Mouse (Mus musculus) heart, adult 18-20 months (tissue): ENCODE data around the gene Gm5294. TPM values are rescaled to one million over a fixed set of nuclear protein-coding genes. Genes with fewer than 3 reads are reported as not detected.

ENCODE experiments used
- DNase-seq, 2 experiments: peaks; one replicate each; pipeline ENCODE4 v3.0.0; 2021 to 2022; ENCODE audit warnings: mixed read lengths in 1 of 2
- total RNA-seq, 2 experiments: library from RNA; stranded (reverse); gene quantifications; 2 replicates each; pipeline ENCODE4 v1.2.3; 2021

The Gm5294 gene
- total RNA-seq, 2 experiments from 2014 or later = not detected

DNA sequence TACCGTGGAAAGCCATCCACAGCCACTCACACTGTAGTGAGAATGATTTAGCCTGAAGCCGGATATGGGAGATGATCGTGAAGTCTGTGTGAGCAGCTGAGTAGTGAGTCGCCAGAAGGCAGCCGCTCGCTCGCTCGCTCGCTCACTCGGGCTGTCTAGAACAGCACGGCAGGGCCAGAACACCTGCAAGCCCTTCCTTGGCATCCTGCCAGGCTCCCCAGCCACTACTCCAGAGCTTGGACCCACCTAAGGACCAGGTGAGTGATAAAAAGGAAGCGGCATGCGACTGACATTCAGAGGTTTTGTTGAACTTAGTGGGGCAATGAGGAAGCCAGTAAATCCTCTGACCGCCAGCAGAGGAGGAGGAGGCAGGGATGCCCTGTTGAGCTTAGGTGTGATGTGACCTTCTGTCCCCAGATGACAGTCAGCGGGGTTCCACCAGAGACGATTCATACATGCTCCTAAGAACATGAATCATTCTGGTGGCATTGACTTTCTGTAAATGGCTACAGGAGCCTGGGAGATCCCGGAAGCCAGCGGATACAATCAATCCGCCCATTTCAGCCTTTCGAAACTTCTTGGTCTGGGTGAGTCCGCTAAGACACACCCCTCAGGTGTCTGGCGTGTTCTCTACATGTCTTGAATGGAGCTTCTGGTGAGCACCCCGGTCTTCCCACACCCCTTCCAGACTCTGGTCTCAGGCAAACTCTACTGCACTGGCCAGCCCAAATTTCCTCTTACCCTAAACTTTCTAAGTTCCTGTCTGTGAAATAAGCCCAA, 30.0 kb downstream of the Gm5294 start:
- DNase-seq = no peak

DNA sequence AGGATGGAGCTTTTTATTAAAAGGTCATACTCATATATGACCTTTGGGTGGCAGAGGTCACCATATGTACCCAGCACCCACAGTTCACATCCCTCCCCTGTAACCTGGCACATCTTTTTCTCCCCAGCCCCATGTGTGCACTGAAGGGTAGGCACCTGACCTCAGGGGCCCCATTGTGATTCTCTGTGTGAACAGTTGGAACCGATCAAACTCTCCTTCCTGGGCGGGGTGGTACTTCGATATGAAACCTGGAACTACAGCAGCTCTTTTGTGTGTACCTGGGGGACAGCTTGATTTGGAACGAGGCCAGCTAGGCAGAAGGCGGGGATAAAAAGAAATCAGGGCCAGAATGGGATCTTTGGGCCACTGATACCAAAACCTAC, 30.6 kb downstream of the Gm5294 start:
- DNase-seq = no peak

DNA sequence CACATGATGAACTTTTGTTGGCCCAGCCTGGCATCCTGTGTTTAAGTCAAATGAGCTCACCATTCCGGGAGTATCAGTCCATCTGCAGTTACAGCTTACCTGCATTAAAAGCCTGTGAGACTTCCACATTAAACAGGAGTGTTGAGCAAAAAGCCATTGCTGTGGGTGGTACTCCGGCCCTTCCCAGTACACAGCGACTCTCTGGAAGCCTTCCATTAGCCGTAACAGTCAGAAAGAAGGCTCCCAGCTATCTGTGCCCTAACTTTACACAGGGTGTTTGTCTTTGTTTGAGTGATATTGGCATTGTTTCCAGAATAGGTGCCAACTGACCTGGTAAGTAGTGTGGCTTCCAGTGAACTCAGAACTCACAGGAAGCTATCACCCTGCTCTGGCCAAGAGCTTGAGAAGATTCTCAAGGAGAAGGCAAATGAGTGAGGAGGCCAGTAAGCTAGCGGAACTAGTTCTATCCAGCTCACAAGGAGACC, 31.5 kb downstream of the Gm5294 start:
- no peak for DNase-seq

DNA sequence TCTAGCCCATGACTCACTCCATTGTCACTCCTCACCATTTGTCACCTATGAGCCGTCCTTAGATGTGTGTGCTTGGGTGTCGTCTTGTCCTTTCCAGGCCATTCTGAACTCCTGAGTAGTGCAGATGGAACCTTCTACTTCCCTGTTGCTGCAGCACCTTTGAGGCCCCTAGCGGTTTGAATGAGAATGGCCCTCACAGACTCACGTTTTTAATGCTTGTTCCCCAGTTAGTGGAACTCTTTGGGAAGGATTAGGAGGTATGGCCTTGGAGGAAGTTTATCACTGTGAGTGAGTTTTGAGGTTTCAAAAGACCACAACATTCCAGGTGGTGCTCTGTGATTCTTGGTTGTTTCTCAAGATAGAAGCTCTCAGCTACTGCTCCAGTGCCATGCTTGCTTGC, 32.3 kb downstream of the Gm5294 start:
- no peak for DNase-seq

DNA sequence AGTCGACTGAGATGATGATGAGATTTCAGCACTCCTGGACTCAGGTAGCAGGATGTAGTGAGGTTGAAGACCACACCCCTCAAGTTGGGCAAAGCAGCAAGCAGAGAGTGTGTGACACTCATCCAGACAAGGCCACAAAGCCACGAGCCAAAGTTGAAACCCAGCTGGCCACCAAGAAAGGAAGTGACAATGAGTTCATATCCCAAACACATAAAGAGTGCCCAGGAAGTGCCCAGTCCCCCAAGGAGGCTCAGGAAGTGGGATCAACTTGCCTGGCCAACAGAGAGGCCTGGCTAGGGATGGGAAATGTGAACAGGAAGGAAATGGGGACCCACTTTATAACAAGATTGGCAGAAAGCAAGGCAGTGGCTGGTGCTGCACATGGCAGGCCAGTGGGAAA, 33.5 kb downstream of the Gm5294 start:
- no peak for DNase-seq

DNA sequence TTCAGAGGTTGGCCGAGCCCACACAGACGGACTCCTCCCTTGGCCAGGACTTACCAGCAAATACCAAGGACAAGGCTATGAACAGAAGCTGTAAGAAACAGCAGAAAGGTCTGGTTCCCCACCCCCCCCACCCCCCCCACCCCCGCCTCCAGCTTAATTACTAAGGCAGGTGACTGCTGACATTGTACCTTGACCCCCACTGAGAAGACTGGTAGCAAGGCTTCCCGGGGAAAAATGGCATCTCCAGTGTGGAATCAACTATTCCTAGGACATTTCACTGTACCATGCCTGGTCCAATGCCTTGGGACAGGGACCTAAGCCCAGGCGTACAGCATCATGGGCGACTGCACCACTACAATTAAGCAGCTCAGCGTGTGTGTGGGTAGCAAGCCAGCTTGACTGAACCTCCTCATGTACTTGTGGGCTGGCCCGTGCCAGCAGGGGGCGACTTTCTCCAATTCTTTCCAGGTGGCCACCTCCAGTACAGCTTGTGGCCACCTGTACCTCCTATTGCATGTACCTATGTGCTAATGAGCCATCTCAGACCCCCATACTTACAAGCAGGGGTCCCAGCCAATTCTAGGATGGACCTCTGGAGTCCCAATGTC, 37.2 kb downstream of the Gm5294 start:
- peak; percentile 74 to 89 for DNase-seq

DNA sequence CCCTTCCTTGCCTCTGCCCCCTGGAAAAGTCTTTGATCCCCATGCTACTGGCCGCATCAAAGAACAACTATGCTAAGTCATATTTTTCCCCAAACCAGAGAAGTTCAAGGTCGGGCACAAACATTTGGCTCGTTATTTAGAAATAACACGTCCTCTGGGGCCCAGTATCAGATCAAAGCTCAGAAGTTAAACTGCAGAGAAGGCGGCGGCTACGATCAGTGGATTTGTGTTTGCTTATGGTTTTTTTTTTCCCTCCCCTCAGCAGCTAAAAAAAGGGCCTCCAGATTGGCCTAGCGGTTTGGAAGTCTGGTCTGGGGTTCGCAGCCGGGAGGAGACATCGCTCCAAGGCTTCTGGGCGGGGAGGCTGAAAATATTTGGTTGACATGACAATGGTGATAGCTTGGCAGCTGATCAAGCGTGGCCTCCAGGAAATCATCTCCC, 38.0 kb downstream of the Gm5294 start:
- peak; percentile 18 to 26 for DNase-seq

DNA sequence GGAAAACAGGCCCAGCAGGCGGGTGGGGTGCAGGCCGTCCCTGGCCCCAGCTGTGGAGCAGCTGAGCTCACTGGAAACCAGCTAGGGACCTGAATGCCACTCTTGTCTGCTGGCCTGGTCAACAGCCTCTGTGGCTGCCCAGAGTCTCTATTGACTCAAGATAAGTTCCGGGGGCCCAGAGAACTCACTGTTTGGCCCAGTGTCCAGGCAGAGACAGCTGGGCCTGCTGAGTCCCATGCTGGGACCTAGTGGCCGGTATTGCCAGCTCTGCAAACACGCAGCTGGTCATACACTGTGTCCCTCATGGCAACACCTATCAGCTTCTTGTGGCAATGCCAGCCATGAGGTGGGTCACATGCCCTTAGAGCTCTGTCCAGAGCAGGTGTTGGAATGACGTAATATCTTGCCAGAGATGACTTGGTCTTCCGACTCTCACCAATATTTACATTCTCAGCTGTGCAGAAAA, 43.8 kb downstream of the Gm5294 start:
- peak; percentile 17 to 18 for DNase-seq

DNA sequence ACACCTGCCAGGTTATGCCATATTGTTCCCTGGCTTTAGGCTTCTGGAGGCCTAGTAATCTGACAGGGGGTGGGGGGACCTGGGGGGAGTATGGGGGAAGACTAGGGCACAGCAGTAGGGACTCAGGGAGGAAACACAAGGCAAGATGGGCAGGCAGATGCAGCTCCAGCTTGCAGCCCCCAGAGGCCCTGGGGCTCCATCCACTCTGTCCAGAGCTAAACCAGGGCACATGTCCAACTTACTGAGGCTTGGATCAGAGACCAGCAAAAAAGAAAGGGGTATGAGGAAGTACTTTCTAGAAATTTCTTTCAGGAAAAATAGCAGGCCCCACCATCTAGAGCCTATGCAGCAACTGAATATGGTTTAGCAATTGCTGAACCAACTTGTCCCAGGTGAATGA, 44.3 kb downstream of the Gm5294 start:
- no peak for DNase-seq

DNA sequence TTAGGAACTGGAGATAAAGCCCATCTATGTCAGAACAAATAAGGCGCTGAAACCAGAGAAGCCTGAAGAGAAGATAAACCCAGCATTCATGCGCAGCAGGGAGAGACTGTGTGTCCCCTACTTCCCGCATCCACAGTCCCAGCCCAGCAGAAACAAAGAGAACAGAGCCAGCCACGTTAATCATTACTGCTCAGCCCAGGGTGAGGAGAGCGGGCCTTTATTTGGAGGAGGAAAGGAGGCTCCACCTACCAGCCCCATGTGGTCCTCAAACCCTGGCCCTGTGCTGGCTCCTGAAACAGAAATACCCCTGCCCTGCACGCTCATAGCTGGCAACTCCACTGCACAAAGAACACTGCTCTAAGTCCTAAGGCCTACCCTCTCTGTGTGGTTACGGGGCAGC, 45.0 kb downstream of the Gm5294 start:
- no peak for DNase-seq

DNA sequence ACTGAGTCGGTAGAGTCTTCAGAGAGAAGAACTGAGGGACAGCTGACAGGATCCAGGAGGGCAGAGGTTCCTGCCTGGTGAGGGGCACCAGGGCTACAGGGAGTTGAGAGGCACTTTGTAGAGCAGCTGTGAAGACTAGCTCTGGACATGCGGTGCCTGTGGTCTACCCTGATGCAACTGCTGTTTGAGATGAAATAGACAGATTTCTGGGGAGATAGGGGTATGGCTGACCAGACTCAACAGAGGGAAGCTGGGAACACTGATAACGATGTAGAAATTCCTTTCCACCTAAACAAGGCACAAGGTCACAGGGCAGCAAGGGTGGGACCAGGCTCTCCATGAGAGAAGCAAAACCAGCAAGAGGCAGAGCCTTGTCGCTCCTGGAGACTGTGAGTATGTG, 45.8 kb downstream of the Gm5294 start:
- no peak for DNase-seq

Other genes with a start within 250 kb of the Gm5294 start
- 10 to 100 TPM; 18.0 to 20.3 TPM for gene Zfp68, start 200.3 kb upstream of the Gm5294 start, total RNA-seq
- gene A430033K04Rik, start 197.2 kb upstream of the Gm5294 start, total RNA-seq = 1 to 10 TPM; 3.5 to 3.8 TPM
- gene Fam20c, start 65.6 kb upstream of the Gm5294 start, total RNA-seq = 10 to 100 TPM; 10.3 to 13.9 TPM
- gene Pdgfa, start 177.3 kb downstream of the Gm5294 start, total RNA-seq = 10 to 100 TPM; 15.5 to 21.7 TPM